Mouse (Mus musculus) embryonic facial prominence, embryonic 10.5 days (tissue): ENCODE measurements around the gene Timm13. TPM values are rescaled to one million over a fixed set of nuclear protein-coding genes. Genes with fewer than 3 reads are reported as not detected.

Source experiments
- polyA plus RNA-seq: library from polyadenylated mRNA; unstranded; fragments of >200 nt; fragmentation: Nextera tagmentation; extraction: Ambion mirVana; gene quantifications from 2 replicates; pipeline ENCODE4 v1.2.1, GENCODE M21; 2016

Gene Timm13
- polyA plus RNA-seq, 1 experiment from 2014 or later: 349 TPM

Other genes with a start within 250 kb of the Timm13 start
- 83.2 and 84.8 TPM in 2 replicates for gene Btbd2, start 243.9 kb downstream of the Timm13 start, polyA plus RNA-seq
- gene Mknk2, start 222.9 kb downstream of the Timm13 start, polyA plus RNA-seq: 118 and 119 TPM in 2 replicates
- 54.4 and 54.7 TPM in 2 replicates for gene Mob3a, start 199.0 kb downstream of the Timm13 start, polyA plus RNA-seq
- gene Izumo4, start 198.8 kb downstream of the Timm13 start, polyA plus RNA-seq: 10.5 and 10.8 TPM in 2 replicates
- 60.5 and 61.5 TPM in 2 replicates for gene Ap3d1, start 158.7 kb downstream of the Timm13 start, polyA plus RNA-seq
- gene Dot1l, start 145.8 kb downstream of the Timm13 start, polyA plus RNA-seq: 23.5 and 25.0 TPM in 2 replicates
- 114 and 127 TPM in 2 replicates for gene Sf3a2, start 102.8 kb downstream of the Timm13 start, polyA plus RNA-seq
- 181 and 184 TPM in 2 replicates for gene Plekhj1, start 102.3 kb downstream of the Timm13 start, polyA plus RNA-seq
- 0.11 and 0.17 TPM in 2 replicates for gene Amh, start 95.7 kb downstream of the Timm13 start, polyA plus RNA-seq
- 0.26 and 0.52 TPM in 2 replicates for gene Jsrp1, start 87.5 kb downstream of the Timm13 start, polyA plus RNA-seq
- gene Oaz1, start 74.3 kb downstream of the Timm13 start, polyA plus RNA-seq: 2,205 and 2,316 TPM in 2 replicates
- 1.3 and 1.6 TPM in 2 replicates for gene Lingo3, start 56.9 kb downstream of the Timm13 start, polyA plus RNA-seq
- gene Lsm7, start 45.8 kb downstream of the Timm13 start, polyA plus RNA-seq: 364 TPM in 2 replicates
- 45.2 and 45.3 TPM in 2 replicates for gene Sppl2b, start 45.7 kb downstream of the Timm13 start, polyA plus RNA-seq
- gene Tmprss9, start 29.1 kb downstream of the Timm13 start, polyA plus RNA-seq: 0.06 and 0.10 TPM in 2 replicates
- gene Lmnb2, start 17.3 kb upstream of the Timm13 start, polyA plus RNA-seq: 82.7 and 83.1 TPM in 2 replicates
- 6.5 and 6.8 TPM in 2 replicates for gene Gadd45b, start 29.1 kb upstream of the Timm13 start, polyA plus RNA-seq
- gene Gng7, start 114.0 kb upstream of the Timm13 start, polyA plus RNA-seq: 6.5 and 6.7 TPM in 2 replicates
- 1.4 and 1.9 TPM in 2 replicates for gene Diras1, start 124.7 kb upstream of the Timm13 start, polyA plus RNA-seq
- 14.0 and 16.9 TPM in 2 replicates for gene Slc39a3, start 136.5 kb upstream of the Timm13 start, polyA plus RNA-seq
- gene Sgta, start 159.2 kb upstream of the Timm13 start, polyA plus RNA-seq: 289 and 290 TPM in 2 replicates
- gene Thop1, start 169.1 kb upstream of the Timm13 start, polyA plus RNA-seq: 102 and 109 TPM in 2 replicates
- gene Creb3l3, start 197.9 kb upstream of the Timm13 start, polyA plus RNA-seq: 0.60 TPM in 1 of 2 replicates, not detected in the other
- 222 and 225 TPM in 2 replicates for gene Map2k2, start 204.9 kb upstream of the Timm13 start, polyA plus RNA-seq
- 10.4 and 11.7 TPM in 2 replicates for gene Zbtb7a, start 234.3 kb upstream of the Timm13 start, polyA plus RNA-seq